Mouse (Mus musculus): ENCODE measurements around the gene Pkdrej.

Pkdrej gene

DNA sequence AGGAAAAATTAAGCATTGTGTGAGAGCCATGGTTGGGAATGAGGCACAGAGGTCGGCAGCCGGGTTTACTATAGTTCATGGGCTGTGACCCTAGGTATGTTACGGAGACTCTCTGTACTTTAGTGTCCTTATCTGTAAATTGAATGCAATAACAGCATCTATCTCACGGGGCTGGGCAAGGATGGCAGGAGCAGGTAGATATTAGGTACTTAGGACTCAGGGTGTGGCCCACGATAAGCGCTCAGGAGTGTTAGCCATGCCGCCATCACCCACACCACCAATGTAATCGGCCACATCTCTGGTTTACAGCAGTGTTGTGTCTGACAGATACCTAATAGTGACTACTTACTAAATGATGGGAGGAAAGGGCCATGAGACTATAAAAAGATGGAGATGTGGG is 52.5 kb downstream of the Pkdrej start:
- no peak for DNase-seq (ENCODE audit: low read depth, low spot score)

GRCm38 (mm10) chr15:85766677-85767076 is 54.9 kb downstream of the Pkdrej start:
- no peak for DNase-seq (ENCODE audit: low read depth, low spot score)

GRCm38 (mm10) chr15:85765022-85765421 is 56.5 kb downstream of the Pkdrej start:
- DNase-seq (ENCODE audit: low read depth, low spot score) = no peak
